Comparison of ENCODE assay signal across 10 mouse cellular contexts in genomic region chr12:110460418-110461300, GRCm38 (mm10). TPM values are rescaled to one million over a fixed set of nuclear protein-coding genes. Genes with fewer than 3 reads are reported as not detected.
DNase-seq lines count a peak whose midpoint lies in the region; ATAC-seq lines count a peak whose summit lies in the region.
"Had no signal": no experiment of that assay in that cellular context is flagged by ENCODE, and none has a peak within 500 bp of the region (broad histone marks: within the 10 kb centered on the region; RNA-seq: fewer than 3 reads in every experiment).

No protein-coding gene starts in this region.

- H3K27ac ChIP-seq in kidney, embryonic 16.5 days (ENCODE audit: low read length), result no peak overlapping the region
- no peak overlapping the region for H3K27ac ChIP-seq in forebrain, embryonic 15.5 days (replicated peaks)
- H3K27ac ChIP-seq: embryonic facial prominence, embryonic 15.5 days had no signal

- H3K9me3 ChIP-seq in kidney, embryonic 16.5 days (ENCODE audit: low read length), result no peaks in the 10 kb centered on the region
- H3K9me3 ChIP-seq in forebrain, embryonic 15.5 days, result no peaks in the 10 kb centered on the region
- H3K9me3 ChIP-seq: embryonic facial prominence, embryonic 15.5 days had no signal

- no peak overlapping the region for H3K4me3 ChIP-seq in kidney, embryonic 16.5 days (ENCODE audit: low read length)
- H3K4me3 ChIP-seq in forebrain, embryonic 15.5 days, result no peak overlapping the region
- H3K4me3 ChIP-seq: embryonic facial prominence, embryonic 15.5 days had no signal

- 0 out of 2 replicates have a peak, but pooled peaks have one; percentile 6 for ATAC-seq in granulocyte monocyte progenitor cell, adult 5-6 weeks (replicated peaks; ENCODE audit: poor library complexity, severe bottlenecking)
- ATAC-seq in kidney, embryonic 16.5 days (ENCODE audit: low FRiP score, low TSS enrichment), result peak; percentile 26; the same call in 1 of the 2 replicates
- no peak for ATAC-seq in forebrain, embryonic 15.5 days (replicated peaks)

- H3K4me1 ChIP-seq in kidney, embryonic 16.5 days (ENCODE audit: insufficient read depth, low read length), result no peaks in the 10 kb centered on the region
- H3K4me1 ChIP-seq in forebrain, embryonic 15.5 days, result no peaks in the 10 kb centered on the region
- H3K4me1 ChIP-seq: embryonic facial prominence, embryonic 15.5 days had no signal

- DNase-seq in testis, postnatal 10 days (ENCODE audit: low spot score), result peak; percentile 53
- no peak for DNase-seq in testis, postnatal 14 days (ENCODE audit: low spot score)
- DNase-seq in thymus, postnatal 25 days, result no peak
- no peak for DNase-seq in urinary bladder, postnatal 14 days (ENCODE audit: low spot score)
- no peak for DNase-seq in frontal cortex, postnatal 14 days (ENCODE audit: low spot score in 2 of 2)
- DNase-seq: layer of hippocampus, postnatal 36 days had no signal

- no peaks in the 10 kb centered on the region for H3K36me3 ChIP-seq in kidney, embryonic 16.5 days (ENCODE audit: insufficient read depth, low read length)
- H3K36me3 ChIP-seq in forebrain, embryonic 15.5 days, result no peaks in the 10 kb centered on the region
- H3K36me3 ChIP-seq: embryonic facial prominence, embryonic 15.5 days had no signal

- 71% methylated on average over 18 of the region's 18 CpGs for WGBS in kidney, embryonic 16.5 days
- WGBS in forebrain, embryonic 15.5 days, result 86% methylated on average over 18 of the region's 18 CpGs

- H3K27me3 ChIP-seq in kidney, embryonic 16.5 days (ENCODE audit: insufficient read depth, low read length), result no peaks in the 10 kb centered on the region
- no peaks in the 10 kb centered on the region for H3K27me3 ChIP-seq in forebrain, embryonic 15.5 days
- H3K27me3 ChIP-seq: embryonic facial prominence, embryonic 15.5 days had no signal

- no peak overlapping the region for H3K4me2 ChIP-seq in kidney, embryonic 16.5 days (replicated peaks; ENCODE audit: low read depth, low read length)
- no peak overlapping the region for H3K4me2 ChIP-seq in forebrain, embryonic 15.5 days (replicated peaks)
- H3K4me2 ChIP-seq: embryonic facial prominence, embryonic 15.5 days had no signal

- no peak overlapping the region for H3K9ac ChIP-seq in kidney, embryonic 16.5 days (replicated peaks; ENCODE audit: low read length)
- H3K9ac ChIP-seq in forebrain, embryonic 15.5 days (replicated peaks), result no peak overlapping the region
- H3K9ac ChIP-seq: embryonic facial prominence, embryonic 15.5 days had no signal

RNA-seq across cellular contexts. Expression of gene Ppp2r5c, which starts 13.7 kb away (rescaled TPM):
- 106 and 113 TPM in 2 replicates for total RNA-seq in granulocyte monocyte progenitor cell, adult 5-6 weeks (2014; fragmentation: Nextera tagmentation)
- total RNA-seq in granulocyte monocyte progenitor cell, adult 5-6 weeks (2017), result 183 and 215 TPM in 2 replicates
- polyA plus RNA-seq in kidney, embryonic 16.5 days (2015; fragmentation: Nextera tagmentation; extraction: Ambion mirVana), result 140 and 145 TPM in 2 replicates
- 137 TPM in 2 replicates for polyA plus RNA-seq in forebrain, embryonic 15.5 days (2015; fragmentation: Nextera tagmentation; extraction: Ambion mirVana)
